Mouse (Mus musculus): ENCODE data around the gene Hebp1.
A peak's percentile ranks its signal among the peaks of the same experiment; 100 is the strongest.

Hebp1 gene

GRCm38 (mm10) chr6:135107014-135107413, 90.8 kb downstream of the Hebp1 start:
- DNase-seq = no peak

GRCm38 (mm10) chr6:135102736-135103303, 95.0 kb downstream of the Hebp1 start:
- DNase-seq = no peak

- DNase-seq = no peak
These were observed 96.9 kb downstream of the Hebp1 start for GRCm38 (mm10) chr6:135100787-135101472.

- DNase-seq = peak; percentile 61
These were observed 104.9 kb downstream of the Hebp1 start for GRCm38 (mm10) chr6:135092798-135093470.

- DNase-seq = no peak
These were observed 107.2 kb downstream of the Hebp1 start for GRCm38 (mm10) chr6:135090661-135091060.

- DNase-seq = peak; percentile 15
These were observed 108.0 kb downstream of the Hebp1 start for GRCm38 (mm10) chr6:135089786-135090185.

- DNase-seq = peak; percentile 80
These were observed 109.9 kb downstream of the Hebp1 start for GRCm38 (mm10) chr6:135087721-135088451.
